Mouse (Mus musculus): ENCODE measurements around the gene Ube2d2b.

Gene Ube2d2b

GRCm38 (mm10) chr5:107829998-107830560, at the start of gene Ube2d2b:
TSS of gene Ube2d2b (plus strand) at chr5:107830099.
- no peak for DNase-seq (ENCODE audit: low spot score)

DNA sequence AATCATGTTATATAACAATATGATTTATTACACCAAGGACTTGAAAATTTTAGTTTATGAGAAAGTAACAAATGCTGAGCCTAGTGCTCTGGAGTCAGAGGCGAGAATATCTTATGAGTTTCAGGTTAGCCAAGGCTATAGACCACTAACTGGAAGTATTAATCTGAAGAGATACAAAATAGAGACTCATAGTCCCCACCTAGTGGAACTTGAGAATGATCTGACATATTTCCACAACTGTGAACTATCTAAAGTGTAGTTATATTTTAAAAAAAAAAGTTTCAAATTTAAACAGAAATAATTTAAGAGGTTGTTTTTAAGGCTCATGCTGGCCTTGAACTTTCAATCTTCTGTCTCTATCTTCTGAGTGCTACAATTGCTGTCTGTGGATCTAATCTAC, 47.5 kb upstream of the Ube2d2b start:
- DNase-seq (ENCODE audit: low spot score) = no peak

- DNase-seq (ENCODE audit: low spot score) = no peak
These were observed 42.0 kb upstream of the Ube2d2b start for GRCm38 (mm10) chr5:107787682-107788443.

- DNase-seq (ENCODE audit: low spot score) = no peak
These were observed 40.4 kb upstream of the Ube2d2b start for GRCm38 (mm10) chr5:107789492-107789891.

GRCm38 (mm10) chr5:107791966-107792365, 37.9 kb upstream of the Ube2d2b start:
- no peak for DNase-seq (ENCODE audit: low spot score)

- DNase-seq (ENCODE audit: low spot score) = no peak
These were observed 37.4 kb upstream of the Ube2d2b start for GRCm38 (mm10) chr5:107792516-107792915.

DNA sequence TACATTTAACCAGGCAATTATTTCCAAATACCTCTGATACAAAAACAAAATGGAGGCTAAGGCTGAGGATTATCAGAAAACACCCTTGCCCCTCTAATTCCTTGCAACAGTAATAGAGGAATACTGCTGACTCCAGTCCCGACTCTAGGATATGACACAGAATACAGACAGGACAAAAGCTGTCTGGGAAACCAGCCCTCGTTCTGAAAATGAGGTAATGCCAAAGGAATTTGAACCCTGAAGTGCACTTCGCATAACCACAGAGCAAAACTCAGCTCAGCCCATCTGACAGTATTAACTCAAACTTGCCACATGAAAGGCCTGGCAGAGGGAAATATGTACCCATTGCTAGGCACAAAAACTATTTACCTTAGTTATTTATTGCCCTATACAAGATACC, 36.6 kb upstream of the Ube2d2b start:
- DNase-seq (ENCODE audit: low spot score) = no peak

GRCm38 (mm10) chr5:107793927-107794326, 36.0 kb upstream of the Ube2d2b start:
- DNase-seq (ENCODE audit: low spot score) = no peak

GRCm38 (mm10) chr5:107798290-107798689, 31.6 kb upstream of the Ube2d2b start:
- no peak for DNase-seq (ENCODE audit: low spot score)

- no peak for DNase-seq (ENCODE audit: low spot score)
These were observed 28.7 kb upstream of the Ube2d2b start for GRCm38 (mm10) chr5:107801234-107801633.

GRCm38 (mm10) chr5:107802621-107803020, 27.3 kb upstream of the Ube2d2b start:
- no peak for DNase-seq (ENCODE audit: low spot score)

DNA sequence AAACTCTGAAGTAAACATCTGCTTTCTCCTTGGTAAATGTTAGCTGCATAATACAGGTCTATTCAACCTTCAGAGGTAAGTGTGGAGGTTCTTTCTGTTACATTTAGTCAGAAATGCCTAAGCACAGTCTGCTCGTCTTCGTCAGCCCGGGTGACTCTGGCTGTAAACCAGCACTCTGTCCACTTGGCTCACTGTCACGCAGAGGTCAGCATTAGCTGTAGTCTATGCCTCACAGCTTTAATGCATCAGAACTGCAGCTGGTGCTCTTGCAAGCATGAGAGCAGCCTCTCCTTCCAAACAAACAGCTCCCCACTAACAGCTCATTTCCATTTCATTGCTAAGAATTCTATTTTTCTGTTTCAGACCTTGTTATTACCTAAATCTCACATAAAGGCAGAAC, 22.4 kb upstream of the Ube2d2b start:
- no peak for DNase-seq (ENCODE audit: low spot score)

DNA sequence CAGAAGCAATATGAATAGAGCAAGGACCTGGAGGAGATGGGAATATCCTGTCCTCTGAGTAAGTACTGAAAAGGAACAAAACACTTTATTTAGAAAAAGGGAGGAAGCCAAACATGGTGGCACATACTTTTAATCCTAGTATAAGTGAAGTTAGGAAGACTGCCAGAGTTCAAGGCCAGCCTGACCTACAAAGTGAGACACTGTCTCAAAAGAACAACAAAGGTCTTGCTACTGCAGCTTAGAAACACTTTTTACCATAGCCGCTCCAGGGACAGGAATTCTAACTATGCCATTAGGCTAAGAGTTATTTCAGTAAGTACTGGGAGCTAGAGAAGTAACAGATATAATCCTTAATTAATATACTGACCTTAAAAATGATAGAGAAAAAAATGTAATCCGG, 15.2 kb upstream of the Ube2d2b start:
- DNase-seq (ENCODE audit: low spot score) = no peak

DNA sequence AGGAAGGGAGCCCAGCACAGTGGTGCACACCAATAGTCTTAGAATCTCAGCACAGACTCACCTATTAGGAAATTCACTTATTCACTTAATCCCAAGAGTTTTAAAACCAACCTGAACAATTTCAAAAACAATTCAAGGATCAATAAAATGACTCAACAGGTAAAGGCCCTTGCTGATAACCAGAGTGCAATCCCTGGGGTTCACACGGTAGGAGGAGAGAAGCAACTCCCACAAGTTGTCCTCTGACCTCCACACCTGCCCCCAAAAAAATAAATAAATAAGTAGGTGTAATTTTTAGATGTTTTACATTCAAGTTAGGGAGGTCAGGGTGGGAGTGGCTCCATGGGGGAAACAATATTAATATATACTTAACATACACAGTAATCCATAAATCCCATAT, 7.4 kb upstream of the Ube2d2b start:
- no peak for DNase-seq (ENCODE audit: low spot score)

- DNase-seq (ENCODE audit: low spot score) = no peak
These were observed 1.5 kb downstream of the Ube2d2b start for GRCm38 (mm10) chr5:107831351-107831750.

DNA sequence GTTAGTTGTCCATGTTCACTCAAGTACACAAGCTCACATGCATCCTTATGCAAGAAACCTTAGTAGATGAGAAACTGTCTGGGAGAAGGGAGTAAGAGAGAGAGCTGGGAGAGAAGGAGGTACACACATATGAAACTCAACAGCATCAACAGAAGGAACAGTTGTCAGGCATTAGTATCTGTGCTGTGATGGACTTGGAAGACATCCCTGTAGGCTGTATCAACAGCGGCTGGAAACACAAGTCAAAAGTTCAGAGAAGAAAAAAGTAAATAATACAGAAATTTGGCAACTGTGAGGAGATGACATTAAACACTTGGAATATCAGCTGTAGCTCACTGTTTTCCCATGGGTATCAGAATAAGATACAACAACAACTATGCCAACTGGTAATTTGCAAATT, 4.4 kb downstream of the Ube2d2b start:
- no peak for DNase-seq (ENCODE audit: low spot score)

DNA sequence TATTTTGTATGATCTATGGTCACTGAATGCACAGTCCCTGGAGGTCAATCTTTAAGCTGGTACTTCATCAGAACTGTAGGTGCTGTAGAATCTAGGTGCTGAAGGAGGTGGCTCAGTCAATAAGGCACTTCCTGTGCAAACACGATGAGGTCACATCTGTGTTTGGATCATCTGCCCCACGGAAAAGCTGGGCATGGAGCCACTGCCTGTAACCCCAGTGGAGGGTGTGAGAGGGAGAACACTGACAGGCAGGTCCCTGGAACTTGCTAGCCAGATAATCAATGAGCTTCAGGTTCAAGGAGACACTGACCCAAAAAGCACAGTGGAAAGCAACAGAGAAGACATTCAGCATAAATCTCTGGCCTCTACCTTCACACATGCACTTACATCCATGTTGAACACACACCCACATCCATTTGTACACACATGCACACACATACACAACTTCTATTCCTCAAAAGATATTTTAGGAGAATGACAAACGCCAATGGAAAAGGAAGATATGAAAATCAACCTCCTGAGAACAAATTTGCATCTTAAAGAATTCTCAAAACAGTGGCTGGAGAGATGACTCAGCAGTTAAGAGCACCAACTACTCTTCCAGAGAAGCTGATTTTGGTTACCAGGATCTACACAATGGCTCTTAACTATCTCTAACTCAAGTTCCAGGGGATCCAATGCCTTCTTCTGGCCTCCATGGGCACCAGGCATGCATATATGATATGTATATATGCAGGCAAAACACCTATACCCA, 9.2 kb downstream of the Ube2d2b start:
- no peak for DNase-seq (ENCODE audit: low spot score)

- no peak for DNase-seq (ENCODE audit: low spot score)
These were observed 10.8 kb downstream of the Ube2d2b start for GRCm38 (mm10) chr5:107840549-107841238.

GRCm38 (mm10) chr5:107847349-107847748, 17.4 kb downstream of the Ube2d2b start:
- no peak for DNase-seq (ENCODE audit: low spot score)

GRCm38 (mm10) chr5:107847817-107848216, 17.9 kb downstream of the Ube2d2b start:
- DNase-seq (ENCODE audit: low spot score) = no peak

DNA sequence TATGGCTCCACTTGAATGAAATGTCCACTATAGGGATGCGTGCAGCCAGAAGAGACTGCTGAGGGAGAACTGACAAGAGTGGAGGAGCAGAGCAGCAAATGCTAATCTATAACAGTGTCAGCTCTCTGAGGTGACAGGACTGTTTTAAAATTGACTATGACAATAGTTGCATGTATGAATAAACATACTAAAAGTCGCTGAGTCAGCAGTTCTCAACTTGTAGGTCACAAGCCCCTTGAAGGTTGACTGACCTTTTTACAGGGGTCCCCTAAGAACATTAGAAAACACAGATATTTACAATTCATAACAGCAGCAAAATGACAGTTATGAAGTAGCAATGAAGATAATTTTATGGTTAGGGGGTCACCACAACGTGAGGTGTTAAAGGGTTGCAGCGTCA, 19.1 kb downstream of the Ube2d2b start:
- no peak for DNase-seq (ENCODE audit: low spot score)

- DNase-seq (ENCODE audit: low spot score) = no peak
These were observed 23.9 kb downstream of the Ube2d2b start for GRCm38 (mm10) chr5:107853807-107854206.

- no peak for DNase-seq (ENCODE audit: low spot score)
These were observed 24.7 kb downstream of the Ube2d2b start for GRCm38 (mm10) chr5:107854556-107854955.

Measured in ovary, postnatal 14 days (tissue).